Mouse (Mus musculus): Measurements from ENCODE around the gene Tspan4. TPM values are rescaled to one million over a fixed set of nuclear protein-coding genes. Genes with fewer than 3 reads are reported as not detected.

Gene Tspan4
- polyA plus RNA-seq, 1 experiment from 2014 or later, result 29.7 TPM

- Histone ChIP-seq H3K4me1 (replicated peaks; ENCODE audit: control insufficient read depth, insufficient read depth, low read length) (peaks cover 30% of the 10 kb centered on the region), H3K9me3 (ENCODE audit: control insufficient read depth, low read length) (no peaks in the 10 kb centered on the region)
Measured at GRCm38 (mm10) chr7:141472763-141473162, 2.3 kb upstream of the Tspan4 start.

DNA sequence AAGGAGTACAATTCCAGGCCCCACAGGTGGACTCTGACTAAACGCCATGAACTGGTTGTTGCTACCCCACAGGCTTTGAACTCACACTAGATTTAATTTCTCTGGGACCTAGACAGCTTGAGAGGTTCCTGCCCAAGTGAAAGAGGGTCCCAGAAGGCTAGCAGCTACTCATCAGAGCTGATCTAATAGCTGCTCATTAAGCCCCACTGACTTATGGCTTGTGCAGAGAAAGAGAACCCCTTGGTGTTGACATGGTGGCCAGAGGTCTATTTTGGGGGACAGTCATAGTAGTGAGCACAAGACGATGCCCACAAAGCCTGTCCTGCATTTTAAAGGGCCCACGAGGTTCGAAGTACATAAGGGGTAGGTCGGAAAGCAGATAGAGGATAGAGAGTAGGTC lies 880 bp upstream of the Tspan4 start:
- Histone ChIP-seq H3K27ac (ENCODE audit: low read depth, low read length) (no peak overlapping the region), H3K9ac (ENCODE audit: low read length) (peak overlapping the region; percentile 91), H3K36me3 (ENCODE audit: control insufficient read depth, insufficient read depth, low read length) (peaks cover 3% of the 10 kb centered on the region), H3K4me2 (ENCODE audit: low read depth, low read length, severe bottlenecking) (peak overlapping the region; percentile 94), H3K4me1 (replicated peaks; ENCODE audit: control insufficient read depth, insufficient read depth, low read length) (peaks cover 19% of the 10 kb centered on the region), H3K4me3 (ENCODE audit: low read depth, low read length) (peak overlapping the region; percentile 78), H3K27me3 (ENCODE audit: control insufficient read depth, insufficient read depth, low read length) (peaks cover 12% of the 10 kb centered on the region), H3K9me3 (ENCODE audit: control insufficient read depth, low read length) (no peaks in the 10 kb centered on the region)
- DNase-seq (ENCODE audit: low spot score) (no peak), ATAC-seq (replicated peaks; ENCODE audit: low FRiP score) (no peak)
- 12% methylated on average over 5 of the region's 5 CpGs for WGBS

More at GRCm38 (mm10) chr7:141472763-141473162, 2.3 kb upstream of the Tspan4 start:
- no peak overlapping the region for H3K4me3 ChIP-seq (ENCODE audit: low read depth, low read length)
- H3K27me3 ChIP-seq (ENCODE audit: control insufficient read depth, insufficient read depth, low read length), result peaks cover 12% of the 10 kb centered on the region
- H3K36me3 ChIP-seq (ENCODE audit: control insufficient read depth, insufficient read depth, low read length), result peaks cover 3% of the 10 kb centered on the region
- ATAC-seq (replicated peaks; ENCODE audit: low FRiP score), result no peak
- no peak for DNase-seq (ENCODE audit: low spot score)
- H3K9ac ChIP-seq (ENCODE audit: low read length), result no peak overlapping the region
- WGBS, result 93% methylated on average over 6 of the region's 6 CpGs
- no peak overlapping the region for H3K4me2 ChIP-seq (ENCODE audit: low read depth, low read length, severe bottlenecking)
- H3K27ac ChIP-seq (ENCODE audit: low read depth, low read length), result no peak overlapping the region

DNA sequence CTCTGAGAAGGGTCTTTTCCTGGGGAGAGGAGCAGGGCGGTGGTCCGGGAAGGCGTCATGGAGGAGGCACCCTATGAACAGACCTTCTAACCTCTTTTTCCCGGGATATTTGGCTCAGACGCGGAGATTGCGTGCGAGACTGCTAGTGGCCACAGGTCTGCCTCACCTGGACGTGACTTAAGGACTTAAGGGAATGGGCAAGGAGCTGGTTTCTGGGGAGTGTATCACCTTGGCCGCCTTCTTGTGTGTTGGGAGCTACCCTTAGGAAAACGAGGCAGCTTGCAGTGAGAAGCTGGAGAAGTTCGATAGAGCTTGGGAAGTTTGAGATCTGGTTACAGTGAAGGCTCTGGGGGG lies 742 bp downstream of the Tspan4 start:
- H3K36me3 ChIP-seq (ENCODE audit: control insufficient read depth, insufficient read depth, low read length), result peaks cover 3% of the 10 kb centered on the region
- peak overlapping the region; percentile 78 for H3K4me3 ChIP-seq (ENCODE audit: low read depth, low read length)
- peak overlapping the region; percentile 94 for H3K4me2 ChIP-seq (ENCODE audit: low read depth, low read length, severe bottlenecking)
- H3K27ac ChIP-seq (ENCODE audit: low read depth, low read length), result no peak overlapping the region
- DNase-seq (ENCODE audit: low spot score) (no peak), ATAC-seq (replicated peaks; ENCODE audit: low FRiP score) (no peak)
- peaks cover 16% of the 10 kb centered on the region for H3K4me1 ChIP-seq (replicated peaks; ENCODE audit: control insufficient read depth, insufficient read depth, low read length)
- no peaks in the 10 kb centered on the region for H3K9me3 ChIP-seq (ENCODE audit: control insufficient read depth, low read length)
- peak overlapping the region; percentile 91 for H3K9ac ChIP-seq (ENCODE audit: low read length)
- WGBS, result 1% methylated on average over 12 of the region's 12 CpGs
- H3K27me3 ChIP-seq (ENCODE audit: control insufficient read depth, insufficient read depth, low read length), result peaks cover 12% of the 10 kb centered on the region

GRCm38 (mm10) chr7:141476226-141476980 lies 1.4 kb downstream of the Tspan4 start:
- 4% methylated on average over 16 of the region's 17 CpGs for WGBS
- H3K27me3 ChIP-seq (ENCODE audit: control insufficient read depth, insufficient read depth, low read length), result peaks cover 12% of the 10 kb centered on the region
- H3K4me3 ChIP-seq (ENCODE audit: low read depth, low read length), result peak overlapping the region; percentile 78
- no peak overlapping the region; the same call in 1 of the 2 replicates for H3K9ac ChIP-seq (ENCODE audit: low read length)
- H3K9me3 ChIP-seq (ENCODE audit: control insufficient read depth, low read length), result no peaks in the 10 kb centered on the region
- peaks cover 3% of the 10 kb centered on the region for H3K36me3 ChIP-seq (ENCODE audit: control insufficient read depth, insufficient read depth, low read length)
- H3K4me1 ChIP-seq (replicated peaks; ENCODE audit: control insufficient read depth, insufficient read depth, low read length), result peaks cover 16% of the 10 kb centered on the region
- H3K27ac ChIP-seq (ENCODE audit: low read depth, low read length), result no peak overlapping the region
- DNase-seq (ENCODE audit: low spot score) (peak; percentile 74), ATAC-seq (replicated peaks; ENCODE audit: low FRiP score) (0 out of 2 replicates have a peak, but pooled peaks have one; percentile 6)
- H3K4me2 ChIP-seq (ENCODE audit: low read depth, low read length, severe bottlenecking), result peak overlapping the region; percentile 94

DNA sequence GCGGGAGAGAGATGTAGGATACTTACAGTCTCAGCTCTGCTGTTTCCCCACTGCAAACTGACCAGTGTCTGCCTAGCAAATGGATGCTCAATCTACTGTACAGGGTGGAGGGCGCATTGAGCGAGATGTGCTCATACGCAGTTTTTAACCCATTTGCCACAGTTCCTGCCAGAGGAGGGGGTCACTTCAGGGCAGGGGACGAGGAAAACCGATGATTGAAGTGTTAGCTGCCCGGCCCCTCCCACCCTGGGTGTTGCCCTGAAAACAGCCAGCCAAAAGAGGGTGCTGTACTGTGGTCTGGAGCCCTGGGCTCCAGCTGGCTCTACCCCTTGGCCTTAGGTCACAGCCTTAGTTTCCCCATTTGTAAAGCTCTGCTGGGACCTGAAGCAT lies 1.9 kb downstream of the Tspan4 start:
- H3K9me3 ChIP-seq (ENCODE audit: control insufficient read depth, low read length), result no peaks in the 10 kb centered on the region
- H3K4me2 ChIP-seq (ENCODE audit: low read depth, low read length, severe bottlenecking), result no peak overlapping the region
- no peak overlapping the region; the same call in 1 of the 2 replicates for H3K9ac ChIP-seq (ENCODE audit: low read length)
- peaks cover 16% of the 10 kb centered on the region for H3K4me1 ChIP-seq (replicated peaks; ENCODE audit: control insufficient read depth, insufficient read depth, low read length)
- H3K4me3 ChIP-seq (ENCODE audit: low read depth, low read length), result no peak overlapping the region
- 22% methylated on average over 7 of the region's 7 CpGs for WGBS
- H3K27ac ChIP-seq (ENCODE audit: low read depth, low read length), result no peak overlapping the region
- peaks cover 12% of the 10 kb centered on the region for H3K27me3 ChIP-seq (ENCODE audit: control insufficient read depth, insufficient read depth, low read length)
- DNase-seq (ENCODE audit: low spot score) (no peak), ATAC-seq (replicated peaks; ENCODE audit: low FRiP score) (no peak)
- H3K36me3 ChIP-seq (ENCODE audit: control insufficient read depth, insufficient read depth, low read length), result peaks cover 3% of the 10 kb centered on the region

DNA sequence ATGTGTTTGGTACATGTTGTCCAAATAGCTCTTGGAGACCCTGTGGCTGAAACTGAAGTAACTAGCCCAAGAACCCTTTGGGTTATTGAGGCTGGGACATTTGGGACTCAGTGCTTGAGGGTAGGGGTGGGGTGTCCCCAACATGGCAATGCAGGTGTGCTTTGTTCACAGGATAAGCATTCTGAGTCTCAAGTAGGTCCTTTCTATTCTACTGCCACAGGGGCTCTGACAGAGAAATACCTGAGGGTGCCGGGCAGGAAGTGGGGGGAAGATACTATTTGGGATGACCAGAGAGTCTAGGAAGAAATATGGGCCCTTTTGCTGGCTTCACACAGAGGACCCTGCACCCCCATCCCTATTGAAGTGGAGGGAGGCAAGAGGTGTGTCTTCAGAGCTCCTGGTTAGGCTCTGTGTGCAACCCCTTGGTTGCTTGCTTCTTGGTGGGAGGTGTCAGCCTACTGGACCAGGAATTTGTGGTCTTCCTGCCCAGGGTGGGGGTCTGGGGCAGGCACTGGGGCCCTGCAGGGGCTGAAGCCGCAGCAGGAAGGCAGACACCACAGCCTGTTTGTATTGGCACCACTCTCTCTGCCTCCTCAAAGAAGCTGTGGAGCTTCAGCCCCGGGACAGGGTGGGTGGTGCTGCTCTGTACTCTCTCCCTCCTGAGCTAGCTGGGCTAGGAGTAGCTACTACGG lies 2.7 kb downstream of the Tspan4 start:
- Histone ChIP-seq H3K4me1 (replicated peaks; ENCODE audit: control insufficient read depth, insufficient read depth, low read length) (peaks cover 22% of the 10 kb centered on the region), H3K9ac (ENCODE audit: low read length) (no peak overlapping the region), H3K27ac (ENCODE audit: low read depth, low read length) (no peak overlapping the region), H3K27me3 (ENCODE audit: control insufficient read depth, insufficient read depth, low read length) (peaks cover 15% of the 10 kb centered on the region), H3K4me3 (ENCODE audit: low read depth, low read length) (no peak overlapping the region), H3K4me2 (ENCODE audit: low read depth, low read length, severe bottlenecking) (no peak overlapping the region), H3K9me3 (ENCODE audit: control insufficient read depth, low read length) (no peaks in the 10 kb centered on the region), H3K36me3 (ENCODE audit: control insufficient read depth, insufficient read depth, low read length) (no peaks in the 10 kb centered on the region; the same call in 1 of the 2 replicates)
- 74% methylated on average over 4 of the region's 4 CpGs for WGBS
- ATAC-seq (replicated peaks; ENCODE audit: low FRiP score), result no peak
- DNase-seq (ENCODE audit: low spot score), result no peak

- no peak overlapping the region for H3K4me2 ChIP-seq (ENCODE audit: low read depth, low read length, severe bottlenecking)
- H3K4me1 ChIP-seq (replicated peaks; ENCODE audit: control insufficient read depth, insufficient read depth, low read length), result peaks cover 22% of the 10 kb centered on the region
- no peaks in the 10 kb centered on the region for H3K36me3 ChIP-seq (ENCODE audit: control insufficient read depth, insufficient read depth, low read length)
- DNase-seq (ENCODE audit: low spot score) (no peak), ATAC-seq (replicated peaks; ENCODE audit: low FRiP score) (no peak)
- H3K9ac ChIP-seq (ENCODE audit: low read length), result no peak overlapping the region
- no peak overlapping the region for H3K4me3 ChIP-seq (ENCODE audit: low read depth, low read length)
- no peak overlapping the region for H3K27ac ChIP-seq (ENCODE audit: low read depth, low read length)
- no peaks in the 10 kb centered on the region for H3K9me3 ChIP-seq (ENCODE audit: control insufficient read depth, low read length)
- H3K27me3 ChIP-seq (ENCODE audit: control insufficient read depth, insufficient read depth, low read length), result peaks cover 16% of the 10 kb centered on the region
- 85% methylated on average over 5 of the region's 5 CpGs for WGBS
Measured at GRCm38 (mm10) chr7:141478270-141478748, 3.3 kb downstream of the Tspan4 start.

- H3K4me2 ChIP-seq (ENCODE audit: low read depth, low read length, severe bottlenecking), result peak overlapping the region; percentile 95
- ATAC-seq (replicated peaks; ENCODE audit: low FRiP score) (peak; percentile 54), DNase-seq (ENCODE audit: low spot score) (peak; percentile 78)
- peak overlapping the region; percentile 61 for H3K4me3 ChIP-seq (ENCODE audit: low read depth, low read length)
- H3K36me3 ChIP-seq (ENCODE audit: control insufficient read depth, insufficient read depth, low read length), result no peaks in the 10 kb centered on the region
- H3K4me1 ChIP-seq (replicated peaks; ENCODE audit: control insufficient read depth, insufficient read depth, low read length), result peaks cover 10% of the 10 kb centered on the region; the same call in 1 of the 2 replicates
- no peaks in the 10 kb centered on the region for H3K9me3 ChIP-seq (ENCODE audit: control insufficient read depth, low read length)
- H3K27ac ChIP-seq (ENCODE audit: low read depth, low read length), result no peak overlapping the region
- no peak overlapping the region for H3K9ac ChIP-seq (ENCODE audit: low read length)
- 9% methylated on average over 10 of the region's 10 CpGs for WGBS
- H3K27me3 ChIP-seq (ENCODE audit: control insufficient read depth, insufficient read depth, low read length), result peaks cover 10% of the 10 kb centered on the region
Measured at GRCm38 (mm10) chr7:141480842-141481497, 5.9 kb downstream of the Tspan4 start.
